Mouse (Mus musculus): ENCODE results near the gene Arhgap27.

DNA sequence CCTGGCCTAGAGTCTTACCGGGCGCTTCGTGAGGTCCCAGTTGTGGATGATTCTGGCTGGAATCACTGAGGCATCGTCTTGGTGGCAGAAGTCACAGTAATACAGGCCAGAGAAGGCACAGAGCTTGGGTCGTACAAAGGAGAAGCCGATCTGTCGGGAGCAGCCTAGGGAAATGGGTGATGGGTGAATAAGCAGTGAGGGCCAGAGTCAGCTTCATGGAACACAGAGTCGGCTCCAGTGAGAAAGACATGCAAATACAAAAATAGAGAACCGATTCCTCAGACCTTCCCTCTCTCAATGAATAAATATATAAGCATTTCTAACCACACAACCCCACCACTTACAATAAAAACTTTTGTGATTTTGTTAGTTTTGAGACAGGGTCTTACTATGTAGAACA, 10.4 kb upstream of the Arhgap27 start:
- TF ChIP-seq CTCF (IDR thresholded peaks at IDR 0.05; ENCODE audit: borderline replicate concordance, insufficient read depth, low read length): no peak
- TF ChIP-seq POLR2A (IDR thresholded peaks at IDR 0.05; ENCODE audit: low read depth, low read length): no peak

Data from embryonic fibroblast, embryonic 13.5 days (primary cell).